Mouse (Mus musculus): ENCODE measurements at regions not wholly inside any gene's neighbourhood (a gene's known extent, or its start where the extent isn't known, plus 50 kb on each side); places are given as distances from the start of the nearest gene placed in this dataset.

DNA sequence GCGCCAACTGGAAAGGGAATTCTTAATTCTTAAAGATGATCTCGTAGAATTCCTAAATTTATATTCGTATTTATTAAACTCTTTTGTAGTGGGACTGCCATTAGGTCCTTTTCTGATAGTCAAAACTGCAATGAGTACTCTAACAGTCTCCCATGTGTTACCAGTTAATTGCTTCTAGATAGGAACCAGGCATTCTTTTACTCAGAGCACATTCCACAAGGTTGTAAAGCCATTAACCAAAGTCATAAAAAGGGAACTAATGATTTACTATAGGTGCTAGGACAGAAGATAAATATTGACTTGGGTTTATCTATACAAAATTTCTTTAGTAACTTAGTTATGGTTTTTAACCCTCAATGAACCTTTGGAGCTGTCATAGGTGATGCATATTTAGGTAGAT lies 1525.0 kb downstream of the Tbl1xr1 start:
- DNase-seq: no peak

DNA sequence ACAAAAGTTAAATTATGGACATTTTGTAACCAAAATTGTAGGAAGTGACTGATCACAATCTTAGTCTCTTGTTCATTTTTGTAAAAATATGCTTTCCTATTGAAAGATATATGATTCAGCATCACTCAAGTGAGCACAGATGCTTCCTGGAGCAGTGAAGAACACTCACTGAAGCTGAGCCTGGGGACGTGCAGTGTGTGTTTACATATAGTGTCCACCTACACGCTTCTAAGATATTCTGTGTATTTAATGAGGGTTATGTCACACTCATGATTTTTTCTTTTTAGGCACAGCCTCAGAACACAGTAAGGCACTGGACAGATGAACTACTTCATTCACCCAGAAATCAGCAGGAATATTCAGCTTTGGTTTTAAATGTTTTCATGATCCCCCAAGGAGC lies 1533.6 kb downstream of the Tbl1xr1 start:
- no peak for DNase-seq

DNA sequence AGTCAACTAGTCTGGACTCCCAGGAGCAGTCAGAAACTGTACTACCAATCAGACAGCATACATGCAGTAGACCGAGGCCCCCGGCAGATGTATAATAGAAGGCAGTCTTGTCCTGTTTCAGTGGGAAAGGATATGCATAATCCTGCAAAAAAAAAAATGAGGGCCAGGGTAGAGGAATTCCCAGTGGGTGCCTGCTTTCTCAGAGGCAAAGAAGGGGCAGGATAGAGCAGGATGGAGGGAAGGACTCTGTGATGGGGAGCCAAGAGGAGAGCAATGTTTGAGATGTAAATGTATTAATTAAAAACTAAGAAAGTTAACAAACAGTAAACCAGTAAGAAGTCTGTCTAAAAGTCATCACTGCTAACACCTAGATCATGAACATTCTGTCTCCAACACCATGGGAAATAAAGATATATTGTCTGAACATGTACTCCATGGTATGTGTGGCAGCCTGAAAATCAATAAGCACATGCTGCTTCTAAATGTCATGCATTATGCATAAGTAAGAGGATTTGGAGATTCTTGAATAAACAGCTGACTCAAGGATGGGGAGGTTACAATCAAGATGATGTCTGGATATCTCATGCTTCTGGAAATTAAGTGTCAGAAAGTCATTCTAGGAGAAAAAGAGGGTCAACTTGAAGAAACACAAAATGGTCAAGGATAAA lies 1485.3 kb downstream of the Naaladl2 start:
- DNase-seq: no peak

DNA sequence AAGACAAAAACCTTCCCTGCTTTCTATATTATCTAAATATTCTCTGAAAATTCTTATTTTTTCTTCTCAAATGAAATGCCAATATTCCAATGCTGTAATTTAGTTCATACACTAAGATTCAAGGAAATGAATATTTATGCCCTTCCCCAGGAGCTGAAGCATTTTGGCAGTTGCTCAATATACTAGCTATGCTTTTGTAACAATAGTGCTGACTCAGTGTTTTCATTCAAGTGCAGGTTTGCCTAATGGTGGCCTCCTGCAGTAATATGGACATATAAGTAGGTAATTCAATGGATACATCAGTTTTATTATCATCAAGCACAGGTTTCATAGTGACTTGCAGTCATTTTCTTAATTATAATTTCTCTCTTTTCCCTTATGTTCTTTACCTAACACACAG lies 1437.3 kb downstream of the Naaladl2 start:
- DNase-seq: no peak

Measured in cerebellum, adult 11-12 months (tissue).